Mouse (Mus musculus) thymus, adult 2 months (tissue): ENCODE measurements around the gene Pcsk1.

Experiments used
- CTCF ChIP-seq: fragments of 200-500 bp; IDR thresholded peaks from 2 replicates; pipeline ENCODE4 v1.5.1; 2012; ENCODE audit warnings: mild to moderate bottlenecking, control low read depth, low read length, moderate library complexity, borderline replicate concordance; ENCODE audit not compliant: control insufficient read depth, poor library complexity, insufficient read depth; ENCODE audit errors: extremely low read depth
- POLR2A ChIP-seq: fragments of 200-500 bp; IDR thresholded peaks from 2 replicates; pipeline ENCODE4 v1.6.1; 2012; ENCODE audit warnings: mild to moderate bottlenecking, low read length, control low read depth, moderate library complexity; ENCODE audit not compliant: control insufficient read depth, poor library complexity, insufficient read depth; ENCODE audit errors: extremely low read depth

DNA sequence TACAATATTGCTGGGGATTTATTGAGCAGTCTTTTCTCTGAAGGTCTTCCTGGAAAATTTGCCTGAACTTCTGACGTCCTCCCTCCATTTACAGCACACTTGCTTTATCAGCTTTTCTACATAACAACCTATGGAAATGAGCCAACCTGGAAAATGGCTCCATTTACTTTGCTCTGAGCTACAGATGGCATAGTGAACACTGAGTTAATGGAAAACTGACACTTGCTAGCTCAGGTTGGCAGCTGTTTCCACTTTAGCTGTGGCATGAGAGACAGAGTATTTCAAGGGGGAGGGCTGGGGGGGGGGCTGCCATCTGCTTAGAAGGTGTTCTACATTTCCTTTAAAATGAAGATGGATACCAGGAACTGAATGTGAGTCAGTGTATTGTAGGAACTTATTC, 73.8 kb downstream of the Pcsk1 start:
- TF ChIP-seq POLR2A (no peak), CTCF (no peak)
